Mouse (Mus musculus): Measurements from ENCODE around the gene Ltb4r2.

Gene Ltb4r2

GRCm38 (mm10) chr14:55781310-55781709, 20.1 kb downstream of the Ltb4r2 start:
- DNase-seq (ENCODE audit: low read depth, low spot score): peak; percentile 84

- no peak for DNase-seq (ENCODE audit: low read depth, low spot score)
Observed at GRCm38 (mm10) chr14:55782361-55782960, 21.2 kb downstream of the Ltb4r2 start.

GRCm38 (mm10) chr14:55783171-55783957, 22.1 kb downstream of the Ltb4r2 start:
- DNase-seq (ENCODE audit: low read depth, low spot score): peak; percentile 68

- no peak for DNase-seq (ENCODE audit: low read depth, low spot score)
Observed at GRCm38 (mm10) chr14:55783958-55784235, 22.7 kb downstream of the Ltb4r2 start, which contains the start of gene Adcy4. Gene Adcy4 (minus strand): TSS chr14:55784095.

- DNase-seq (ENCODE audit: low read depth, low spot score): no peak
Observed at GRCm38 (mm10) chr14:55785195-55785594, 24.0 kb downstream of the Ltb4r2 start.

- DNase-seq (ENCODE audit: low read depth, low spot score): no peak
Observed at GRCm38 (mm10) chr14:55787731-55788130, 26.5 kb downstream of the Ltb4r2 start.

- DNase-seq (ENCODE audit: low read depth, low spot score): peak; percentile 35
Observed at GRCm38 (mm10) chr14:55788256-55789050, 27.2 kb downstream of the Ltb4r2 start, which contains the start of gene Ripk3. Gene Ripk3 (minus strand): TSS chr14:55788865.

- DNase-seq (ENCODE audit: low read depth, low spot score): no peak
Observed at GRCm38 (mm10) chr14:55793461-55793860, 32.2 kb downstream of the Ltb4r2 start.

- peak; percentile 85 for DNase-seq (ENCODE audit: low read depth, low spot score)
Observed at GRCm38 (mm10) chr14:55793946-55794345, 32.7 kb downstream of the Ltb4r2 start.

GRCm38 (mm10) chr14:55795380-55796163, 34.3 kb downstream of the Ltb4r2 start:
- DNase-seq (ENCODE audit: low read depth, low spot score): peak; percentile 84
